Mouse (Mus musculus) urinary bladder, adult 2 months (tissue): ENCODE data around the gene Gabrp. TPM values are rescaled to one million over a fixed set of nuclear protein-coding genes. Genes with fewer than 3 reads are reported as not detected.

ENCODE experiments used
- DNase-seq: peaks from one replicate; pipeline ENCODE4 v3.0.0; 2022; ENCODE audit warnings: low spot score
- polyA plus RNA-seq: library from polyadenylated mRNA; depleted of rRNA; stranded (reverse); fragments of >200 nt; gene quantifications from 2 replicates; pipeline ENCODE4 v1.2.3, GENCODE M21; 2012; rRNA removed

Gabrp gene
- polyA plus RNA-seq, 1 experiment, result 0.06 TPM

DNA sequence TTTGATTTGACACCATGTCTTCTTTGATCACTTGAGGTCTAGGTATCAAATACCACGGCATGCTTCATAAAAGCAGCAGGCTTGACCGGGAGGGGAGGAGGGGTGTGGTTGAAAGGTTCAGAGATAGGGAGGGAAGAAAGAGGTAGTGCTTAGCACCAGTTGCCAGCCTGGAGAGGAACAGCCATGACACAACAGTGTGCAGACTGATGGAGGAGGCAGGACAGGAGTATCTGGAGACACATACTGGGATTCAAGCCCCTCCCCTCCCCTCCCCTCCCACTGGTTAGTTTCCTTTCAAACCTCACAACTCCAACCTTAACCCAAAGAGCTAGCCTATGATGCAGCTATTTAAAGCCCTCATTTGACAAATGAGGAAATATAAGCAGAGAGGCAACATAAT, 49.2 kb downstream of the Gabrp start:
- DNase-seq, result no peak

DNA sequence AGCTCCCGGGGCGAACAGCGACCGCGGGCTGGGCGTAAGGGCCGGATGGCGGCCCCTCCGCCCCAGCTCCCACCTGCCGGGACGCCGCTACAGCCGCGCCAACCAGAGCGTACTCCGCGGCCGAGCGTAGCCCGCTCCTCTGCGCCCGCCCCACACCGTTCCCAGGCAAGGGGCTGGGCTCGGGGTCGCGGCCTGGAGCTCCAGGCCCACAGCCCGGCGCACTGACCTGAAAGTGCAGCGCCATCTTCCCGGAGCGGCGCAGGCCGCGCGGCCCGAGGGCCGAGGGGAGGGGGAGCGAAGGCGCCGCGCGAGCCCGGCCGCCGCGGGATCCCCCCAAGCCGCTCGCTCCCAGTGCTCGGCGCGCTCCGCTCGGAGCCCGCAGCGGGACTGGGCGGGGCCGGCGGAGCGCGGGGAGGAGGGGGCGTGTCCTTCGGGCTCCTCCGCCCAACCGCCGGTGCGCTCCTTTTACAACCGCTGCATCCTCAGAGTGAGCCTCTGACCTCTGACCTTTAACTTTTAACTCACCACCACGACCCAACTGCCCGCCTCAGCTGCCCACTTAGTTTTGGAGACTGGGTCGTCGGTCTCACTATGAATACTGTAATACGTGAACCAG, 65.3 kb downstream of the Gabrp start, which contains the start of gene Ranbp17:
Ranbp17 (minus strand) TSS at position 371 of the 616 bp plus-strand sequence.
- peak; percentile 20 for DNase-seq

DNA sequence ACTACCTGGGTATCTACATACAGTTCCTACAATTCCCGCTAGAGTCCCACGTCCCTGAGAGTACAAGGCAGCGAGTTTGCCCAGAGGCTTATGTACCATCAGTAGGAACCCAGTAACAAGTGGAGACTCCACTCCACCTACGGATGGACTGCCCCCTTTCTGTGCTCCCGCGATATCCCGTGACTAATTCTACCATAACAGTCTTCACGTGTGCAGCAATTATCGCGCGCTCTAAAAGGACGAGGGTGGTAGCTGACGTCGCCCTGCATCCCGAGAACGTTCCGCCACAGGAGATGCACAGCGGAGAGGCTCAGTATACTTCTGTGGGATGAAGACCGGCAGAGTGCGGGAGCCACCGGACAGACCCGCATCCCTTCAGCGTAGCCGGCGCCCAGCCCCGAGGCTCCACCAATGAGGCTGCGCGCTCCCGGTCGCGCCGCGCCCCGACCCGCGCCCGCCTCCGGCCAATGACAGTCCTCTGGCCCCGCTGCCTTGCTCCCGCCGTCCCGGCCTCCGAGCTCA, 65.8 kb downstream of the Gabrp start:
- peak; percentile 39 for DNase-seq

GRCm38 (mm10) chr11:33509401-33509800, 69.4 kb downstream of the Gabrp start:
- DNase-seq, result no peak

Other genes starting within 250 kb of the Gabrp start
- 1.8 and 2.0 TPM in 2 replicates for gene Ranbp17, start 65.2 kb downstream of the Gabrp start, polyA plus RNA-seq
- not detected in 2 replicates for gene D130052B06Rik, start 20.3 kb upstream of the Gabrp start, polyA plus RNA-seq